ENCODE assay signal across 1 mouse cellular context in genomic region chr12:99884269-99885261, GRCm38 (mm10).
TF ChIP-seq lines count a peak whose summit lies in the region.

Efcab11 (minus strand) TSS chr12:99884439.
Tdp1 (plus strand) TSS chr12:99884517.

TF ChIP-seq in CH12.LX, 34 proteins besides CTCF, POLR2A, EP300 and RAD21 (continued from another document):
- TF ChIP-seq SIN3A (IDR thresholded peaks at IDR 0.05; ENCODE audit: low read length) (peak; percentile 84; the same call in 1 of the 2 replicates), E2F4 (IDR thresholded peaks at IDR 0.05; ENCODE audit: insufficient replicate concordance, low read depth, low read length) (no peak), JUND (conservative IDR thresholded peaks at IDR 0.05; ENCODE audit: low read depth, low read length) (no peak), POLR2AphosphoS2 (IDR thresholded peaks at IDR 0.05; ENCODE audit: low read depth, low read length) (no peak), ZC3H11A (IDR thresholded peaks at IDR 0.05; ENCODE audit: low read depth, low read length) (no peak), MXI1 (IDR thresholded peaks at IDR 0.05; ENCODE audit: low read depth, low read length) (peak; percentile 60), USF2 (conservative IDR thresholded peaks at IDR 0.05; ENCODE audit: low read depth, low read length) (no peak), MAFK (IDR thresholded peaks at IDR 0.05; ENCODE audit: insufficient replicate concordance, low read length) (no peak), NELFE (IDR thresholded peaks at IDR 0.05; ENCODE audit: low read depth, low read length) (peak; percentile 87), CHD2 (IDR thresholded peaks at IDR 0.05; ENCODE audit: low read length) (no peak; the same call in 1 of the 2 replicates), TBP (conservative IDR thresholded peaks at IDR 0.05; ENCODE audit: low read depth, low read length) (peak; percentile 88), RCOR1 (conservative IDR thresholded peaks at IDR 0.05; ENCODE audit: low read depth, low read length) (no peak), ZKSCAN1 (IDR thresholded peaks at IDR 0.05; ENCODE audit: borderline replicate concordance, low read depth, low read length) (no peak)
